Comparison of ENCODE assay signal across 8 mouse cellular contexts in genomic region chr8:12948574-12948961, GRCm38 (mm10).
DNase-seq lines count a peak whose midpoint lies in the region; ATAC-seq and TF ChIP-seq lines count a peak whose summit lies in the region.
"Had no signal": no experiment of that assay in that cellular context is flagged by ENCODE, and none has a peak within 500 bp of the region (broad histone marks: within the 10 kb centered on the region; RNA-seq: fewer than 3 reads in every experiment).

No protein-coding gene starts in this region.

- TF ChIP-seq CTCF in left cerebral cortex, adult 2 months (IDR thresholded peaks at IDR 0.05), result no peak
- TF ChIP-seq CTCF in hindbrain, postnatal 0 days (IDR thresholded peaks at IDR 0.05; ENCODE audit: low read depth), result no peak; the same call in 1 of the 2 replicates

- peak overlapping the region; percentile 51 for H3K4me3 ChIP-seq in left cerebral cortex, adult 2 months
- peak overlapping the region; percentile 45 for H3K4me3 ChIP-seq in embryonic facial prominence, embryonic 14.5 days (ENCODE audit: low read depth, low read length)
- peak overlapping the region; percentile 53 for H3K4me3 ChIP-seq in hindbrain, postnatal 0 days (ENCODE audit: low read length)
- H3K4me3 ChIP-seq: myocyte had no signal

- peak overlapping the region; percentile 67 for H3K9ac ChIP-seq in embryonic facial prominence, embryonic 14.5 days (ENCODE audit: low read depth, low read length)
- H3K9ac ChIP-seq in hindbrain, postnatal 0 days (replicated peaks; ENCODE audit: low read length), result peak overlapping the region; percentile 74

- H3K27ac ChIP-seq in left cerebral cortex, adult 2 months, result peak overlapping the region; percentile 81
- peak overlapping the region; percentile 78 for H3K27ac ChIP-seq in embryonic facial prominence, embryonic 14.5 days (replicated peaks; ENCODE audit: low read depth, low read length)
- H3K27ac ChIP-seq in hindbrain, postnatal 0 days, result peak overlapping the region; percentile 98

- peak; percentile 56; the same call in 1 of the 2 replicates for ATAC-seq in embryonic facial prominence, embryonic 14.5 days (ENCODE audit: low read depth)
- peak; percentile 53 for ATAC-seq in hindbrain, postnatal 0 days

- WGBS in embryonic facial prominence, embryonic 14.5 days, result 6% methylated on average over 3 of the region's 3 CpGs
- 8% methylated on average over 3 of the region's 3 CpGs for WGBS in hindbrain, postnatal 0 days

- H3K9me3 ChIP-seq in embryonic facial prominence, embryonic 14.5 days (ENCODE audit: control insufficient read depth, low read length), result no peaks in the 10 kb centered on the region
- no peaks in the 10 kb centered on the region for H3K9me3 ChIP-seq in hindbrain, postnatal 0 days (ENCODE audit: low read length)

- peaks cover 18% of the 10 kb centered on the region for H3K4me1 ChIP-seq in embryonic facial prominence, embryonic 14.5 days (ENCODE audit: control insufficient read depth, insufficient read depth, low read length)
- peaks cover 42% of the 10 kb centered on the region for H3K4me1 ChIP-seq in hindbrain, postnatal 0 days (ENCODE audit: insufficient read depth, low read length)

- intact Hi-C loops in left cerebral cortex, adult 2 months (cut with DNase I), result loop anchor here (2.0 kb wide), 1 partner anchor 32 kb away; no protein-coding TSS in a partner anchor

- H3K27me3 ChIP-seq in embryonic facial prominence, embryonic 14.5 days (replicated peaks; ENCODE audit: control insufficient read depth, insufficient read depth, low read length), result no peaks in the 10 kb centered on the region
- no peaks in the 10 kb centered on the region for H3K27me3 ChIP-seq in hindbrain, postnatal 0 days (ENCODE audit: insufficient read depth, low read length)

- H3K36me3 ChIP-seq in embryonic facial prominence, embryonic 14.5 days (ENCODE audit: control insufficient read depth, insufficient read depth, low read length), result no peaks in the 10 kb centered on the region
- H3K36me3 ChIP-seq in hindbrain, postnatal 0 days (ENCODE audit: insufficient read depth, low read length), result no peaks in the 10 kb centered on the region

- no peak for DNase-seq in left cerebral cortex, adult 2 months (ENCODE audit: extremely low spot score in 1 of 2, low spot score in 2 of 2)
- DNase-seq in left cerebral cortex, adult 11 months (ENCODE audit: low spot score), result no peak
- peak; percentile 64 for DNase-seq in embryonic facial prominence, embryonic 14.5 days (ENCODE audit: low spot score)
- DNase-seq in hindbrain, postnatal 0 days (ENCODE audit: low spot score), result peak; percentile 83
- DNase-seq in retina, embryonic 14.5 days (ENCODE audit: low spot score), result peak; percentile 66
- DNase-seq in adrenal gland, postnatal 4 days (ENCODE audit: low spot score in 2 of 2), result no peak
- DNase-seq in urinary bladder, adult 2 months (ENCODE audit: low spot score), result no peak

- H3K4me2 ChIP-seq in embryonic facial prominence, embryonic 14.5 days (ENCODE audit: low read depth, low read length), result peak overlapping the region; percentile 69
- H3K4me2 ChIP-seq in hindbrain, postnatal 0 days (ENCODE audit: low read depth, low read length), result peak overlapping the region; percentile 76

Comparison
In these comparisons a context has a peak if more than half of its experiments do, and no peak if none do; other contexts are left out.
1. DNase-seq: peak in embryonic facial prominence, embryonic 14.5 days (single experiment), hindbrain, postnatal 0 days (single experiment) and retina, embryonic 14.5 days (single experiment); none in left cerebral cortex, adult 2 months (0 of 2), left cerebral cortex, adult 11 months (single experiment), adrenal gland, postnatal 4 days (0 of 2) and urinary bladder, adult 2 months (single experiment).
2. Peak in every context shown above with its lines, with median percentiles within 50 percentile points of each other: H3K27ac ChIP-seq and H3K4me3 ChIP-seq.